Mouse (Mus musculus): ENCODE results near the gene Mrpl22.

DNA sequence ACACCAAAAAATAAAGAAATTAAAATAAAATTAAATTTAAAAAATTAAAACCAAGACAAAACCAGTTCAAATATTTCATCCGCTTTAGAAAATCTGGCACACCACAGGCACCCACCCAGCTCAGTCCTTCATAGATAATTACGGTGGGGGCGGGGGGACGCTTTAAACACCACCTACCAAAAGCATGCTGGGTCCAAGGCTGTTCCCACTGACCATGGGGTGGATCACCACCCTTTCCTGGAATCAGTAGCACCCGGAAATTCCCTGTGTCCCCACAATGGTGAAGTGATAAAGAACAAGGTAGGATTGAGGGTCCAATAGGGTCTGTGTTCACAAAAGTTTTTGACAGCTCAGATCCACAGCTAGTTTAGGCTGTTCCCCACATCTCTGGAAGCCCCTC is 44.4 kb downstream of the Mrpl22 start:
- TF ChIP-seq CTCF (IDR thresholded peaks at IDR 0.05; ENCODE audit: insufficient read depth, low read depth, low read length): no peak
- no peak for TF ChIP-seq POLR2A (IDR thresholded peaks at IDR 0.05; ENCODE audit: insufficient read depth, low read depth, low read length)

Data from olfactory bulb, adult 2 months (tissue).